Mouse (Mus musculus): Measurements from ENCODE around the gene Zrsr1. TPM values are rescaled to one million over a fixed set of nuclear protein-coding genes. Genes with fewer than 3 reads are reported as not detected.

The Zrsr1 gene
- total and polyA plus RNA-seq, 3 experiments: 4.0 to 9.3 (median 4.8) TPM

DNA sequence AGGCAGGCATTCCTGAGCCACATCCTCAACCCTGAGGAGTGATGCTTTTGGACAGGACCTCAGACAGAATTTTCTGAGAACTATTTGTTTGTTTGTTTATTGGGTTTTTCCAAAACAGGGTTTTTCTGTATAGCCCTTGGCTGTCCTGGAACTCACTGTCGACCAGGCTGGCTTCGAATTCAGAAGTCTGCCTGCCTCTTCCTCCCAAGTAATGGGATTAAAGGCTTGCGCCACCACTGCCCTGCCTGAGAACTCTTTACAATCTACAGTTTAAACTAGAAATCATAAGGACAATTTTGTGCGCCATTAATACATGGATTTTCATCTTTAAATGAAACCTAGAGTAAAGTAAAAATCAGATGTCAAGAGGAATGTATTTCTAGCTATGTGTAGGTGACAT lies 23.7 kb downstream of the Zrsr1 start:
- H3K36me3 ChIP-seq (replicated peaks in 1 of 2; ENCODE audit: control insufficient read depth in 1 of 2, insufficient read depth in 1 of 2, low read length in 1 of 2): peaks cover 53 to 87% of the 10 kb centered on the region in 2 experiments
- H3K4me3 ChIP-seq (replicated peaks in 1 of 3; ENCODE audit: low read depth in 2 of 3, low read length in 2 of 3, poor library complexity in 1 of 3): no peak overlapping the region
- no peaks in the 10 kb centered on the region for H3K9me3 ChIP-seq (replicated peaks; ENCODE audit: low read length)
- no peak overlapping the region for H3K4me2 ChIP-seq (ENCODE audit: insufficient read depth, low read depth, poor library complexity, severe bottlenecking)
- no peaks in the 10 kb centered on the region for H3K27me3 ChIP-seq (replicated peaks)
- H3K4me1 ChIP-seq (ENCODE audit: control insufficient read depth in 1 of 2, insufficient read depth in 2 of 2): peaks cover 0 to 29% of the 10 kb centered on the region in 2 experiments; a peak in 2 of 4 replicates
- DNase-seq (ENCODE audit: extremely low read depth): no peak
- no peak overlapping the region for H3K9ac ChIP-seq (ENCODE audit: insufficient read depth, low read depth)
- peaks cover 63% of the 10 kb centered on the region for H3K79me2 ChIP-seq (replicated peaks; ENCODE audit: control insufficient read depth, extremely low read depth, insufficient read depth, poor library complexity, severe bottlenecking)
- TF ChIP-seq MEF2A (IDR thresholded peaks at IDR 0.05; ENCODE audit: borderline replicate concordance, low read depth, low read length) (no peak), UBTF (IDR thresholded peaks at IDR 0.05; ENCODE audit: low read depth, low read length) (no peak), RAD21 (IDR thresholded peaks at IDR 0.05; ENCODE audit: low read depth, low read length) (no peak), SIN3A (IDR thresholded peaks at IDR 0.05; ENCODE audit: low read length) (no peak), EP300 (IDR thresholded peaks at IDR 0.05; ENCODE audit: low read length) (no peak), ZC3H11A (IDR thresholded peaks at IDR 0.05; ENCODE audit: low read depth, low read length) (no peak), HCFC1 (IDR thresholded peaks at IDR 0.05; ENCODE audit: low read depth, low read length) (no peak)
- in situ Hi-C loops (cut with MboI; ENCODE audit: low pct_ligation_motif_present, low pct_unique_long_range_greater_than_20kb, low sequenced_read_pairs) (no loop called here), dilution Hi-C loops (cut with MboI; ENCODE audit: extremely low pct_ligation_motif_present, extremely low pct_unique_long_range_greater_than_20kb, low sequenced_read_pairs) (no loop called here)
- no peak overlapping the region for H3K27ac ChIP-seq (ENCODE audit: insufficient read depth, low read depth)

DNA sequence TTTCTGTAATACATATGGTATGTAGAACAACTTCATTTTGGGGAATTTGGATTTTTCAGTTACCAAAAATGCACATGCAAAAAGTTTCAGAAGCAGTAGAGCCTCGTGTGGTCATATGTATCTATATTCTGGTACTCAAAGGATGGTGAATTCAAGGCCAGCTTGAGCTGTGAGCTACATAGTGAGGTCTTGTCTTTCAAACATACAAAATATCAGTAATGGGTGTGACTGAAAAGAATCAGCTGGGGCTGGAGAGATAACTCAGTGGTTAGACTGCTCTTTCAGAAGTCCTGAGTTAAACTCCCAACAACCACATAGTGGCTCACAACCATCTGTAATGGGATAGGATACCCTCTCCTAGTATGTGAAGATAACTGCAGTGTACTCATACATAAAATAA lies 26.5 kb downstream of the Zrsr1 start:
- DNase-seq (ENCODE audit: extremely low read depth): no peak
- no peak for TF ChIP-seq RCOR1 (conservative IDR thresholded peaks at IDR 0.05; ENCODE audit: low read depth, low read length)
- no peak for TF ChIP-seq MAZ (IDR thresholded peaks at IDR 0.05; ENCODE audit: low read depth, low read length)
- no peak for TF ChIP-seq ELF1 (IDR thresholded peaks at IDR 0.05; ENCODE audit: low read depth, low read length)
- no peak for TF ChIP-seq POLR2AphosphoS2 (IDR thresholded peaks at IDR 0.05; ENCODE audit: low read depth, low read length)
- TF ChIP-seq PAX5 (IDR thresholded peaks at IDR 0.05; ENCODE audit: low read length): no peak
- TF ChIP-seq GABPA (IDR thresholded peaks at IDR 0.05; ENCODE audit: insufficient replicate concordance, low read depth, low read length): no peak
- TF ChIP-seq MYC (IDR thresholded peaks at IDR 0.05; ENCODE audit: low read depth, low read length): no peak
- TF ChIP-seq HCFC1 (IDR thresholded peaks at IDR 0.05; ENCODE audit: low read depth, low read length): no peak
- no peak for TF ChIP-seq EP300 (IDR thresholded peaks at IDR 0.05; ENCODE audit: low read length)
- no peak for TF ChIP-seq ETS1 (conservative IDR thresholded peaks at IDR 0.05; ENCODE audit: low read depth, low read length)
- Histone ChIP-seq H3K27ac (ENCODE audit: insufficient read depth, low read depth) (no peak overlapping the region), H3K4me1 (ENCODE audit: control insufficient read depth in 1 of 2, insufficient read depth in 2 of 2) (peaks cover 0 to 14% of the 10 kb centered on the region in 2 experiments; a peak in 1 of 4 replicates), H3K79me2 (replicated peaks; ENCODE audit: control insufficient read depth, extremely low read depth, insufficient read depth, poor library complexity, severe bottlenecking) (peaks cover 43% of the 10 kb centered on the region), H3K36me3 (replicated peaks in 1 of 2; ENCODE audit: control insufficient read depth in 1 of 2, insufficient read depth in 1 of 2, low read length in 1 of 2) (peaks cover 72 to 98% of the 10 kb centered on the region in 2 experiments), H3K9me3 (replicated peaks; ENCODE audit: low read length) (no peaks in the 10 kb centered on the region), H3K9ac (ENCODE audit: insufficient read depth, low read depth) (no peak overlapping the region), H3K4me2 (ENCODE audit: insufficient read depth, low read depth, poor library complexity, severe bottlenecking) (no peak overlapping the region), H3K27me3 (replicated peaks) (no peaks in the 10 kb centered on the region), H3K4me3 (replicated peaks in 1 of 3; ENCODE audit: low read depth in 2 of 3, low read length in 2 of 3, poor library complexity in 1 of 3) (no peak overlapping the region)
- in situ Hi-C loops (cut with MboI; ENCODE audit: low pct_ligation_motif_present, low pct_unique_long_range_greater_than_20kb, low sequenced_read_pairs): no loop called here
- dilution Hi-C loops (cut with MboI; ENCODE audit: extremely low pct_ligation_motif_present, extremely low pct_unique_long_range_greater_than_20kb, low sequenced_read_pairs): no loop called here

Measured in CH12.LX (cell line).